Mouse (Mus musculus): Measurements from ENCODE around the gene Lrrc45. TPM values are rescaled to one million over a fixed set of nuclear protein-coding genes. Genes with fewer than 3 reads are reported as not detected.
A peak's percentile ranks its signal among the peaks of the same experiment; 100 is the strongest.

The Lrrc45 gene
- total and polyA plus RNA-seq, 2 experiments from 2014 or later: 44.8 to 51.0 TPM

DNA sequence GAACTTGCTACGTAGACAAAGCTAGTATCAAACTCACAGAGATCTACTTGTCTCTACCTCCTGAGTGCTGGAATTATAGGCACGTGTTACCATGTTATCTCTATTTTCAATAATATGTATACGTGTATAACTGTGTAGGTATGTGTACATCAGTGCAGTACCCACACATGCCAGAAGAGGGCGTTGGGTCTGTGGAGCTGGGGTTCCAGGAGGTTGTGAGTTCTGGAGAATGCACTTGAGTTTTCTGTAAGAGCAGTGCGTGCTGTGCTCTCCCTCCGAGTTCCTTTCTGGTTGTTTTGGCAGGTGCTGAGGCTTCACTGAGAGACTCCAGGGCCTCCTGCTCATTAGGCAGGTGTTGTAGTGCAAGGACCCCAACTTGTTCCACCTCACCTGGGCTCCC, 17.2 kb upstream of the Lrrc45 start:
- TF ChIP-seq CTCF (IDR thresholded peaks at IDR 0.05): peak; percentile 56

DNA sequence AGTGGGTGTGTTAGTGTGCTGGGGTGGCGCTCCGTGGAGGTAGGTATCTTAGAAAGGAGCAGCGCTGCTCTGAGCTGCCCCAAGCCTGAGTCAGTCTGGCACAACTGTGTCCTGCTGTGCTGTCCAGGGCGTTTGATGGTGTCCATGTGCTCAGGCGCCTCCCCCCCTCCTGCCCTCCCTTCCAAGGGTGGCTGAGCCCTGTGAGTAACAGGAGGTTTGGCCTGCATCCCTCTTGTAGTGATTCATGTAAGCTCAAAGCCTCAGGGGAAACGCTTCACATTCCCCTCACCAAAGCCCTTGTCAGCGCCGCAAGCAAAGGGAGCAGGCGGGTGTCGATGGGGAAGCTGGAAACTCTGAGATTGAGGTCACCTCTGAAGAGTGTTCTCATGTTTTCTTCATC, 16.0 kb upstream of the Lrrc45 start:
- ATAC-seq (ENCODE audit: low FRiP score): no peak
- Histone ChIP-seq H3K27me3 (ENCODE audit: insufficient read depth, low read length) (no peaks in the 10 kb centered on the region), H3K9ac (replicated peaks; ENCODE audit: low read length, poor library complexity, severe bottlenecking) (no peak overlapping the region), H3K4me2 (ENCODE audit: low read depth, low read length, poor library complexity, severe bottlenecking) (no peak overlapping the region), H3K36me3 (ENCODE audit: insufficient read depth, low read length) (peaks cover 14% of the 10 kb centered on the region), H3K9me3 (ENCODE audit: low read length) (no peaks in the 10 kb centered on the region), H3K4me1 (ENCODE audit: insufficient read depth, low read length) (no peaks in the 10 kb centered on the region), H3K27ac (ENCODE audit: low read depth, low read length) (no peak overlapping the region), H3K4me3 (ENCODE audit: low read depth, low read length) (no peak overlapping the region)
- WGBS: 63% methylated on average over 10 of the region's 10 CpGs
- no peak for DNase-seq (ENCODE audit: low spot score)
- no peak for TF ChIP-seq CTCF (IDR thresholded peaks at IDR 0.05)

More for the DNA sequence above, 17.2 kb upstream of the Lrrc45 start:
- Histone ChIP-seq H3K27me3 (ENCODE audit: insufficient read depth, low read length) (no peaks in the 10 kb centered on the region), H3K27ac (ENCODE audit: low read depth, low read length) (no peak overlapping the region), H3K9ac (replicated peaks; ENCODE audit: low read length, poor library complexity, severe bottlenecking) (no peak overlapping the region), H3K36me3 (ENCODE audit: insufficient read depth, low read length) (peaks cover 10% of the 10 kb centered on the region), H3K9me3 (ENCODE audit: low read length) (no peaks in the 10 kb centered on the region), H3K4me2 (ENCODE audit: low read depth, low read length, poor library complexity, severe bottlenecking) (no peak overlapping the region), H3K4me1 (ENCODE audit: insufficient read depth, low read length) (no peaks in the 10 kb centered on the region), H3K4me3 (ENCODE audit: low read depth, low read length) (no peak overlapping the region)
- ATAC-seq (ENCODE audit: low FRiP score): no peak
- 89% methylated on average over 6 of the region's 6 CpGs for WGBS
- no peak for DNase-seq (ENCODE audit: low spot score)

GRCm38 (mm10) chr11:120703696-120704454, 9.8 kb upstream of the Lrrc45 start:
- Histone ChIP-seq H3K4me3 (ENCODE audit: low read depth, low read length) (no peak overlapping the region), H3K27me3 (ENCODE audit: insufficient read depth, low read length) (no peaks in the 10 kb centered on the region), H3K4me2 (ENCODE audit: low read depth, low read length, poor library complexity, severe bottlenecking) (no peak overlapping the region), H3K27ac (ENCODE audit: low read depth, low read length) (no peak overlapping the region), H3K9ac (replicated peaks; ENCODE audit: low read length, poor library complexity, severe bottlenecking) (0 out of 2 replicates have a peak overlapping the region, but pooled peaks have one; percentile 24), H3K4me1 (ENCODE audit: insufficient read depth, low read length) (0 out of 2 replicates have a peak, but pooled peaks cover 4% of the 10 kb centered on the region), H3K9me3 (ENCODE audit: low read length) (no peaks in the 10 kb centered on the region), H3K36me3 (ENCODE audit: insufficient read depth, low read length) (peaks cover 14% of the 10 kb centered on the region)
- 37% methylated on average over 15 of the region's 15 CpGs for WGBS
- no peak for ATAC-seq (ENCODE audit: low FRiP score)
- DNase-seq (ENCODE audit: low spot score): no peak
- 0 out of 2 replicates have a peak, but pooled peaks have one; percentile 1 for TF ChIP-seq CTCF (IDR thresholded peaks at IDR 0.05)

DNA sequence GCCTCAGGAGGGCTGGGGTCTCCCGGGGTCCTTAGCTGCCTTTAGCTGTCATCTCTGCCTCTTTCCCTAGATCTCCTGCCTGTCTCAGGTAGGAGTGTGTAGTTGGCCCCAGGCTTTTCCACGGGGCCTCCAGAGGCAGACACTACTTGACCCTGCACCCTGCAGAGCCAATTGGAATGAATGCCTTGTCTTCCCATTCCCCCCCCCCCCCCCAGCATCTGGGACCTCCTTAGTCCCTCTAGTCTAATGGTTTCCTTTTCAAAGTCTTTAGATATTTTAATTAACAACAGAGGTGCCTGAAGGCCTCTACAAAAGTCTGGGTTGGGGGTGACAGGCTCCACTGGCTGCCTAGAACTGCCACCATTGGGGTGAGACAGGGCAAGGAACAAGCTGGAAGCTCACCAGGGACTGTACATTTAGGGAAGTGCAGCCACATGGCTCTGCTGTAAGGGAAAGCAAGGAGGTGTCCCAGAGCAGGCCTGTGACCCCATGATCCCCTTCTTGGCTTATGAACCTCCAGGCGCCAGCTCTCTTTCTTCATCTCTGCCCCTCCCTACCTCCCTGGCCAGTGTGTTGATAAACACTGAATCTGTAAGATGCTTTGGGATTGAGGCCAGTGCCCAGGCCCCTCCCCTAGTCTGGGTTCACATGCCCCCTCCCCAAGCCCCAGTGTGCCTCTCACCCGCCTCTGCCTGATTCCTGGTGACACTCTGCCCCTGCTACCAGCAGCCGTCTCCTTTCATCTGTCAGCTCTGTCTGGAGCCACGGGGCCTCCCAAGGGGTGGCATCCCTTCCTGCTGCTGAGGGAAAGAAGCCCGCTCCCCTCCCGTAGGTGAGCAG, 9.0 kb upstream of the Lrrc45 start:
- Histone ChIP-seq H3K9ac (replicated peaks; ENCODE audit: low read length, poor library complexity, severe bottlenecking) (no peak overlapping the region), H3K27ac (ENCODE audit: low read depth, low read length) (no peak overlapping the region), H3K4me2 (ENCODE audit: low read depth, low read length, poor library complexity, severe bottlenecking) (no peak overlapping the region)

GRCm38 (mm10) chr11:120706120-120706519, 7.6 kb upstream of the Lrrc45 start:
- Histone ChIP-seq H3K9me3 (ENCODE audit: low read length) (no peaks in the 10 kb centered on the region), H3K4me1 (ENCODE audit: insufficient read depth, low read length) (0 out of 2 replicates have a peak, but pooled peaks cover 4% of the 10 kb centered on the region), H3K36me3 (ENCODE audit: insufficient read depth, low read length) (peaks cover 24% of the 10 kb centered on the region), H3K4me2 (ENCODE audit: low read depth, low read length, poor library complexity, severe bottlenecking) (no peak overlapping the region), H3K9ac (replicated peaks; ENCODE audit: low read length, poor library complexity, severe bottlenecking) (0 out of 2 replicates have a peak overlapping the region, but pooled peaks have one; percentile 13), H3K4me3 (ENCODE audit: low read depth, low read length) (no peak overlapping the region), H3K27ac (ENCODE audit: low read depth, low read length) (no peak overlapping the region), H3K27me3 (ENCODE audit: insufficient read depth, low read length) (no peaks in the 10 kb centered on the region)
- TF ChIP-seq CTCF (IDR thresholded peaks at IDR 0.05): no peak
- DNase-seq (ENCODE audit: low spot score): no peak
- no peak for ATAC-seq (ENCODE audit: low FRiP score)
- WGBS: 55% methylated on average over 5 of the region's 5 CpGs

More for the DNA sequence above, 9.0 kb upstream of the Lrrc45 start:
- H3K4me3 ChIP-seq (ENCODE audit: low read depth, low read length): no peak overlapping the region
- DNase-seq (ENCODE audit: low spot score): no peak
- 19% methylated on average over 8 of the region's 8 CpGs for WGBS
- no peak for TF ChIP-seq CTCF (IDR thresholded peaks at IDR 0.05)
- no peak for ATAC-seq (ENCODE audit: low FRiP score)
- no peaks in the 10 kb centered on the region for H3K9me3 ChIP-seq (ENCODE audit: low read length)
- peaks cover 16% of the 10 kb centered on the region for H3K36me3 ChIP-seq (ENCODE audit: insufficient read depth, low read length)
- 0 out of 2 replicates have a peak, but pooled peaks cover 4% of the 10 kb centered on the region for H3K4me1 ChIP-seq (ENCODE audit: insufficient read depth, low read length)
- no peaks in the 10 kb centered on the region for H3K27me3 ChIP-seq (ENCODE audit: insufficient read depth, low read length)

All from midbrain, postnatal 0 days (tissue).